Mouse (Mus musculus) lung, postnatal 36 days (tissue): ENCODE data around the gene Rtn4rl1.

Experiments
- DNase-seq: peaks from one replicate; pipeline ENCODE4 v3.0.0; 2022; ENCODE audit warnings: mixed read lengths

Rtn4rl1 gene

GRCm38 (mm10) chr11:75220115-75220514 is 26.5 kb downstream of the Rtn4rl1 start:
- peak; percentile 36 for DNase-seq

GRCm38 (mm10) chr11:75220517-75221145 is 27.0 kb downstream of the Rtn4rl1 start:
- DNase-seq, result no peak

GRCm38 (mm10) chr11:75224062-75224461 is 30.5 kb downstream of the Rtn4rl1 start:
- no peak for DNase-seq

GRCm38 (mm10) chr11:75224835-75225234 is 31.3 kb downstream of the Rtn4rl1 start:
- no peak for DNase-seq

GRCm38 (mm10) chr11:75227632-75228031 is 34.0 kb downstream of the Rtn4rl1 start:
- no peak for DNase-seq

GRCm38 (mm10) chr11:75229289-75229688 is 35.7 kb downstream of the Rtn4rl1 start:
- no peak for DNase-seq

GRCm38 (mm10) chr11:75230272-75230760 is 36.7 kb downstream of the Rtn4rl1 start:
- DNase-seq, result no peak

GRCm38 (mm10) chr11:75231756-75232155 is 38.2 kb downstream of the Rtn4rl1 start:
- DNase-seq, result peak; percentile 86

- DNase-seq, result no peak
Measured at GRCm38 (mm10) chr11:75232434-75232833, 38.9 kb downstream of the Rtn4rl1 start.

- peak; percentile 71 for DNase-seq
Measured at GRCm38 (mm10) chr11:75234745-75235144, 41.2 kb downstream of the Rtn4rl1 start.

GRCm38 (mm10) chr11:75240158-75240934 is 46.8 kb downstream of the Rtn4rl1 start:
- DNase-seq, result peak; percentile 91

- DNase-seq, result no peak
Measured at GRCm38 (mm10) chr11:75242710-75243255, 49.2 kb downstream of the Rtn4rl1 start.

GRCm38 (mm10) chr11:75244368-75245275 is 51.0 kb downstream of the Rtn4rl1 start:
- no peak for DNase-seq

GRCm38 (mm10) chr11:75245372-75246330 is 52.1 kb downstream of the Rtn4rl1 start:
- peak; percentile 68 for DNase-seq

GRCm38 (mm10) chr11:75246589-75246988 is 53.0 kb downstream of the Rtn4rl1 start:
- peak; percentile 83 for DNase-seq

GRCm38 (mm10) chr11:75247137-75247730 is 53.7 kb downstream of the Rtn4rl1 start:
- DNase-seq, result no peak

GRCm38 (mm10) chr11:75249588-75249987 is 56.0 kb downstream of the Rtn4rl1 start:
- peak; percentile 45 for DNase-seq

GRCm38 (mm10) chr11:75251006-75251512 is 57.5 kb downstream of the Rtn4rl1 start:
- no peak for DNase-seq

- DNase-seq, result no peak
Measured at GRCm38 (mm10) chr11:75251557-75252070, 58.0 kb downstream of the Rtn4rl1 start.

- peak; percentile 85 for DNase-seq
Measured at GRCm38 (mm10) chr11:75254252-75254912, 60.8 kb downstream of the Rtn4rl1 start.
